Mouse (Mus musculus): Measurements from ENCODE around the gene St3gal3. TPM values are rescaled to one million over a fixed set of nuclear protein-coding genes. Genes with fewer than 3 reads are reported as not detected.

Gene St3gal3
- polyA plus RNA-seq, 1 experiment, result 19.7 TPM

- TF ChIP-seq GATA1 (IDR thresholded peaks at IDR 0.05; ENCODE audit: low read length), result no peak
These were observed 248.1 kb downstream of the St3gal3 start for GRCm38 (mm10) chr4:117886644-117887043.

- TF ChIP-seq GATA1 (IDR thresholded peaks at IDR 0.05; ENCODE audit: low read length), result no peak
These were observed 248.7 kb downstream of the St3gal3 start for GRCm38 (mm10) chr4:117885994-117886393.

GRCm38 (mm10) chr4:117885093-117885492, 249.6 kb downstream of the St3gal3 start:
- no peak for TF ChIP-seq GATA1 (IDR thresholded peaks at IDR 0.05; ENCODE audit: low read length)

GRCm38 (mm10) chr4:117884146-117884545, 250.6 kb downstream of the St3gal3 start:
- TF ChIP-seq GATA1 (IDR thresholded peaks at IDR 0.05; ENCODE audit: low read length), result no peak

- no peak for TF ChIP-seq GATA1 (IDR thresholded peaks at IDR 0.05; ENCODE audit: low read length)
These were observed 251.7 kb downstream of the St3gal3 start, which contains the start of gene B4galt2 for GRCm38 (mm10) chr4:117882701-117883691. Gene B4galt2 (minus strand): TSS chr4:117883487.

Other genes with a start within 250 kb of the St3gal3 start
- 124 and 254 TPM in 2 replicates for gene Atp6v0b, start 247.6 kb downstream of the St3gal3 start, polyA plus RNA-seq (2012)
- gene Dph2, start 242.9 kb downstream of the St3gal3 start, polyA plus RNA-seq (2012), result 20.0 and 23.4 TPM in 2 replicates
- gene Ipo13, start 219.9 kb downstream of the St3gal3 start, polyA plus RNA-seq (2012), result 32.2 and 39.9 TPM in 2 replicates
- 0.06 and 0.13 TPM in 2 replicates for gene Artn, start 205.2 kb downstream of the St3gal3 start, polyA plus RNA-seq (2012)
- gene Kdm4a, start 45.1 kb upstream of the St3gal3 start, polyA plus RNA-seq (2012), result 42.0 and 42.4 TPM in 2 replicates
- not detected in 2 replicates for gene Ptprf, start 156.5 kb upstream of the St3gal3 start, polyA plus RNA-seq (2012)